Mouse (Mus musculus): ENCODE measurements around the gene Nhlh2. TPM values are rescaled to one million over a fixed set of nuclear protein-coding genes. Genes with fewer than 3 reads are reported as not detected.

Nhlh2 gene
- polyA plus RNA-seq, 1 experiment = not detected

GRCm38 (mm10) chr3:101983917-101984316 lies 26.0 kb upstream of the Nhlh2 start:
- H3K4me1 ChIP-seq (ENCODE audit: control insufficient read depth, insufficient read depth, low read length) = no peaks in the 10 kb centered on the region; the same call in 1 of the 2 replicates
- H3K36me3 ChIP-seq (ENCODE audit: control insufficient read depth, insufficient read depth, low read length) = no peaks in the 10 kb centered on the region
- H3K27me3 ChIP-seq (ENCODE audit: control insufficient read depth, insufficient read depth, low read length) = no peaks in the 10 kb centered on the region
- TF ChIP-seq CTCF (IDR thresholded peaks at IDR 0.05; ENCODE audit: control insufficient read depth, insufficient read depth, insufficient replicate concordance, low read depth, low read length) = no peak
- no peak overlapping the region for H3K27ac ChIP-seq (ENCODE audit: control insufficient read depth, insufficient read depth, low read depth, low read length)
- no peak overlapping the region for H3K4me3 ChIP-seq (ENCODE audit: control insufficient read depth, low read depth, low read length)

- no peak for TF ChIP-seq CTCF (IDR thresholded peaks at IDR 0.05; ENCODE audit: control insufficient read depth, insufficient read depth, insufficient replicate concordance, low read depth, low read length)
- H3K4me1 ChIP-seq (ENCODE audit: control insufficient read depth, insufficient read depth, low read length) = no peaks in the 10 kb centered on the region; the same call in 1 of the 2 replicates
- no peaks in the 10 kb centered on the region for H3K27me3 ChIP-seq (ENCODE audit: control insufficient read depth, insufficient read depth, low read length)
- H3K27ac ChIP-seq (ENCODE audit: control insufficient read depth, insufficient read depth, low read depth, low read length) = no peak overlapping the region
- no peaks in the 10 kb centered on the region for H3K36me3 ChIP-seq (ENCODE audit: control insufficient read depth, insufficient read depth, low read length)
- no peak overlapping the region for H3K4me3 ChIP-seq (ENCODE audit: control insufficient read depth, low read depth, low read length)
These were observed 24.2 kb upstream of the Nhlh2 start for GRCm38 (mm10) chr3:101985634-101986033.

DNA sequence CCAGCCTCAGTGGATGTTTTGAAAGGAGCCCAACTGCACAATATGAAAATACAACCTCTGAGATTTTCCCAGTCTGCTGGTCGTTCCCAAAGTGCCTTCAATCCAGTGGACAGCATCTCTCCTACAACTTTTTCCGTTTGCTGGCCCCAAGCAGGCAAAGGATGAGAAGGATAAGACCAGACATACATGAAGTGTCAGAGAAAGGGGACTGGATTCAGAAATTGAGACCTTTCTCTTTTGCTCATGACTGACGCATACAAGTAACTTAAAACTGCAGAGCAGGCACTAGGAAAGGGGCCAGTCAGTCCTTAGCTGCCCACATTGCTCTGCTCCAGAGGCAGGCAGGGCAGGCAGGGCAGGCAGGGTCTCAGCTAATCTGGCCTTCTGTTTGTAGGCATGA lies 19.7 kb upstream of the Nhlh2 start:
- no peak for TF ChIP-seq POLR2A (IDR thresholded peaks at IDR 0.05; ENCODE audit: control insufficient read depth, low read depth, low read length)
- TF ChIP-seq CTCF (IDR thresholded peaks at IDR 0.05; ENCODE audit: control insufficient read depth, insufficient read depth, insufficient replicate concordance, low read depth, low read length) = no peak
- H3K4me1 ChIP-seq (ENCODE audit: control insufficient read depth, insufficient read depth, low read length) = no peaks in the 10 kb centered on the region; the same call in none of the 2 replicates
- H3K27me3 ChIP-seq (ENCODE audit: control insufficient read depth, insufficient read depth, low read length) = no peaks in the 10 kb centered on the region
- no peaks in the 10 kb centered on the region for H3K36me3 ChIP-seq (ENCODE audit: control insufficient read depth, insufficient read depth, low read length)
- no peak overlapping the region for H3K4me3 ChIP-seq (ENCODE audit: control insufficient read depth, low read depth, low read length)
- no peak overlapping the region for H3K27ac ChIP-seq (ENCODE audit: control insufficient read depth, insufficient read depth, low read depth, low read length)

- TF ChIP-seq CTCF (IDR thresholded peaks at IDR 0.05; ENCODE audit: control insufficient read depth, insufficient read depth, insufficient replicate concordance, low read depth, low read length) (no peak), POLR2A (IDR thresholded peaks at IDR 0.05; ENCODE audit: control insufficient read depth, low read depth, low read length) (no peak)
- Histone ChIP-seq H3K4me3 (ENCODE audit: control insufficient read depth, low read depth, low read length) (no peak overlapping the region), H3K27me3 (ENCODE audit: control insufficient read depth, insufficient read depth, low read length) (no peaks in the 10 kb centered on the region), H3K4me1 (ENCODE audit: control insufficient read depth, insufficient read depth, low read length) (no peaks in the 10 kb centered on the region; the same call in none of the 2 replicates), H3K27ac (ENCODE audit: control insufficient read depth, insufficient read depth, low read depth, low read length) (no peak overlapping the region), H3K36me3 (ENCODE audit: control insufficient read depth, insufficient read depth, low read length) (no peaks in the 10 kb centered on the region)
These were observed 18.8 kb upstream of the Nhlh2 start for GRCm38 (mm10) chr3:101990995-101991516.

DNA sequence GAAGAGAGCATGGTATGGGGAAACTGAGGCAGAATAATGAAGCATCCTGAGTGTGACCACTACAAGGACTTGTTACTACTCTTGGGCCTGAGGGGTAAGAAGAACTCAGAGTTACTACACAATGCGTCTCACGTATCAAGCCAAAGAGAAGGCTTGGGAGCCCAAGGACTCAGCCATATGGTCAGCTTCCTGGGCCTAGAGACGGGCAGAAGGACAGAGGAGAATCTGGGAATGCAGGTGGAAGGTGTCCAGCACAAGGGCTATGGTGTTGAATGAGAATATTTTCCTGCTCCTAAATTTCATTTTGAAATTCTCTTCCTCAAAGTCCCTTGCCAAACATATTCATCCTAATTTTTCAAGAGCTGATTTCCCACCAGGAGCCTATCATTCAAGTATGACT lies 12.0 kb upstream of the Nhlh2 start:
- no peak for TF ChIP-seq CTCF (IDR thresholded peaks at IDR 0.05; ENCODE audit: control insufficient read depth, insufficient read depth, insufficient replicate concordance, low read depth, low read length)
- no peak for TF ChIP-seq POLR2A (IDR thresholded peaks at IDR 0.05; ENCODE audit: control insufficient read depth, low read depth, low read length)
- Histone ChIP-seq H3K27ac (ENCODE audit: control insufficient read depth, insufficient read depth, low read depth, low read length) (no peak overlapping the region), H3K36me3 (ENCODE audit: control insufficient read depth, insufficient read depth, low read length) (no peaks in the 10 kb centered on the region), H3K4me3 (ENCODE audit: control insufficient read depth, low read depth, low read length) (no peak overlapping the region), H3K4me1 (ENCODE audit: control insufficient read depth, insufficient read depth, low read length) (no peaks in the 10 kb centered on the region; the same call in 1 of the 2 replicates), H3K27me3 (ENCODE audit: control insufficient read depth, insufficient read depth, low read length) (no peaks in the 10 kb centered on the region)

DNA sequence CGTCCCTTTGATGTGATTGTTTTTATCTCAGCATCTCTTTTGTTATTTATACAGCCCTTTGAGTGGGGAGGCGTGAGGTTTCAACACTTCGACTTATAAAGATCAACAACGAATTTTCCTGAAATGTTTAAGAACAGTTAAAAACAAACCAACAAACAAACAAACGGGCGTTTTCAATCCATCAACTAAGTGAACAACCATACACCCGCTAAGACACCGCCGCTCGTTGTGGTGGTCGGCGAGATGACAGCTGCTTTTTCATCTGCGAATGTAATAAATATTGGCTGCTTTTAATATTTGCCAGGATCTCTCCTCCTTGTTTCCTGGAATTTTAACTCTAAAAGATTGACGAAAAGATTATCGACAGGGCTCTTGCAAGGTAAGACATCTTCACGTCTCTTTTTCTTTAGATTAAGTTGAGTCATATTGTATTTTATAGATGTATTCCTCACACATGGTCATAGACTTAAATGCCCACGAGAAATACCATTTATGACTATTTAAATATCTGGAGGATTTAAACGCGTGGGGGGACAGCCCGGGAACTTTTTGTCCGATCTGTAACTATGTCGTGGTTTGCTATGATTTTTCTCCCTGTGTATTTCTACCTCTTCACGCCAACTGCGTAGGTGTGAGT lies 923 bp downstream of the Nhlh2 start:
- H3K4me3 ChIP-seq (ENCODE audit: control insufficient read depth, low read depth, low read length) = no peak overlapping the region
- H3K27me3 ChIP-seq (ENCODE audit: control insufficient read depth, insufficient read depth, low read length) = peaks cover 6% of the 10 kb centered on the region; the same call in 1 of the 2 replicates

GRCm38 (mm10) chr3:102011318-102012075 lies 1.6 kb downstream of the Nhlh2 start:
- no peak overlapping the region for H3K27ac ChIP-seq (ENCODE audit: control insufficient read depth, insufficient read depth, low read depth, low read length)
- peak overlapping the region; percentile 23 for H3K4me3 ChIP-seq (ENCODE audit: control insufficient read depth, low read depth, low read length)
- no peaks in the 10 kb centered on the region for H3K36me3 ChIP-seq (ENCODE audit: control insufficient read depth, insufficient read depth, low read length)
- peaks cover 14% of the 10 kb centered on the region for H3K4me1 ChIP-seq (ENCODE audit: control insufficient read depth, insufficient read depth, low read length)
- TF ChIP-seq POLR2A (IDR thresholded peaks at IDR 0.05; ENCODE audit: control insufficient read depth, low read depth, low read length) (no peak), CTCF (IDR thresholded peaks at IDR 0.05; ENCODE audit: control insufficient read depth, insufficient read depth, insufficient replicate concordance, low read depth, low read length) (no peak)
- H3K27me3 ChIP-seq (ENCODE audit: control insufficient read depth, insufficient read depth, low read length) = peaks cover 6% of the 10 kb centered on the region; the same call in 1 of the 2 replicates

More for the DNA sequence above, 923 bp downstream of the Nhlh2 start:
- H3K4me1 ChIP-seq (ENCODE audit: control insufficient read depth, insufficient read depth, low read length) = peaks cover 14% of the 10 kb centered on the region
- no peaks in the 10 kb centered on the region for H3K36me3 ChIP-seq (ENCODE audit: control insufficient read depth, insufficient read depth, low read length)
- no peak overlapping the region for H3K27ac ChIP-seq (ENCODE audit: control insufficient read depth, insufficient read depth, low read depth, low read length)
- TF ChIP-seq CTCF (IDR thresholded peaks at IDR 0.05; ENCODE audit: control insufficient read depth, insufficient read depth, insufficient replicate concordance, low read depth, low read length) (no peak), POLR2A (IDR thresholded peaks at IDR 0.05; ENCODE audit: control insufficient read depth, low read depth, low read length) (no peak)

All from testis, adult 2 months (tissue).